Mouse (Mus musculus) liver, embryonic 14.5 days (tissue): ENCODE measurements around the gene Car5b. TPM values are rescaled to one million over a fixed set of nuclear protein-coding genes. Genes with fewer than 3 reads are reported as not detected.

Experiments
- ATAC-seq: fragments of 200-750 bp; cut with Nextera tagmentation; 2 replicates; pipeline ENCODE4 v1.8.0; 2017; ENCODE audit warnings: moderate number of reproducible peaks, mild to moderate bottlenecking, moderate library complexity; ENCODE audit not compliant: insufficient read depth
- DNase-seq, 3 experiments: peaks; one replicate each; pipeline ENCODE4 v3.0.0-alpha.2; 2012 to 2013; ENCODE audit warnings: low read depth in 3 of 3, low spot score in 3 of 3
- H3K27ac ChIP-seq: fragments of 300-500 bp; sonication (generic); 2 replicates; pipeline ENCODE4 v1.5.1; 2014; ENCODE audit warnings: moderate library complexity, mild to moderate bottlenecking, control low read depth, inconsistent platforms
- H3K27me3 ChIP-seq: fragments of 300-500 bp; sonication (generic); 2 replicates; pipeline ENCODE4 v1.6.1; 2014; ENCODE audit warnings: mild to moderate bottlenecking, low read length, moderate library complexity; ENCODE audit not compliant: control insufficient read depth, insufficient read depth
- H3K36me3 ChIP-seq: fragments of 300-500 bp; sonication (generic); replicated peaks from 2 replicates; pipeline ENCODE4 v1.6.1; 2014; ENCODE audit warnings: low read depth; ENCODE audit not compliant: control insufficient read depth, insufficient read depth
- H3K4me1 ChIP-seq, 2 experiments: fragments of 200-500 bp in 1 of 2; fragments of 300-500 bp in 1 of 2; sonication (generic) in 1 of 2; replicated peaks; 2 replicates each; pipeline ENCODE4 v1.6.1; 2012 to 2014; ENCODE audit warnings: antibody characterized with exemption in 1 of 2, inconsistent platforms in 1 of 2, low read length in 1 of 2; ENCODE audit not compliant: control insufficient read depth in 2 of 2, insufficient read depth in 2 of 2
- H3K4me2 ChIP-seq: fragments of 300-500 bp; sonication (generic); 2 replicates; pipeline ENCODE4 v1.6.1; 2014; ENCODE audit warnings: low read depth, mild to moderate bottlenecking, control low read depth, moderate library complexity
- H3K4me3 ChIP-seq, 2 experiments: fragments of 200-500 bp in 1 of 2; fragments of 300-500 bp in 1 of 2; sonication (generic) in 1 of 2; 2 replicates each; pipeline ENCODE4 v1.5.1; 2012 to 2014; ENCODE audit warnings: low read depth in 2 of 2, low read length in 2 of 2, mild to moderate bottlenecking in 2 of 2, control low read depth in 1 of 2, inconsistent platforms in 1 of 2, moderate library complexity in 1 of 2; ENCODE audit not compliant: insufficient read depth in 1 of 2
- H3K9ac ChIP-seq: fragments of 300-500 bp; sonication (generic); replicated peaks from 2 replicates; pipeline ENCODE4 v1.6.1; 2014; ENCODE audit warnings: mild to moderate bottlenecking, control low read depth, moderate library complexity
- H3K9me3 ChIP-seq: fragments of 300-500 bp; sonication (generic); 2 replicates; pipeline ENCODE4 v1.6.1; 2016; ENCODE audit warnings: low read length, mixed read lengths; ENCODE audit not compliant: control insufficient read depth
- CTCF ChIP-seq: IDR thresholded peaks from 2 replicates; pipeline ENCODE4 v1.5.1; 2016; ENCODE audit warnings: antibody characterized with exemption, low read depth, control low read depth
- EP300 ChIP-seq: IDR thresholded peaks from 2 replicates; pipeline ENCODE4 v1.6.1; 2016; ENCODE audit warnings: antibody characterized with exemption, low read depth
- WGBS: fragments of 180-500 bp; shearing (Covaris S2); extraction: QIAGEN DNeasy Blood & Tissue Kit; methylation state at CpG from one replicate; pipeline ENCODE4 v1.1.7; 2014; ENCODE audit not compliant: insufficient replicate concordance; 5-methylcytosine and 5-hydroxymethylcytosine counted together
- polyA plus RNA-seq, 2 experiments: library from polyadenylated mRNA; depleted of rRNA in 1 of 2; stranded (reverse) in 1 of 2; unstranded in 1 of 2; fragments of >200 nt; fragmentation: Nextera tagmentation in 1 of 2; extraction: Ambion mirVana in 1 of 2; gene quantifications; 2 replicates each; pipeline versions ENCODE4 v1.2.1 to v1.2.3; 2012 to 2014

Car5b gene
- polyA plus RNA-seq, 2 experiments: 0.05 to 0.09 TPM

- ATAC-seq (no peak), DNase-seq (no peak)
- H3K36me3 ChIP-seq: no peaks in the 10 kb centered on the region
- H3K4me1 ChIP-seq: no peaks in the 10 kb centered on the region
- H3K9me3 ChIP-seq: no peaks in the 10 kb centered on the region
- WGBS: 36% methylated on average over 4 of the region's 4 CpGs
- no peak for TF ChIP-seq EP300
- no peak; the same call in 1 of the 2 replicates for TF ChIP-seq CTCF
- no peaks in the 10 kb centered on the region for H3K27me3 ChIP-seq
- H3K4me3 ChIP-seq: no peak overlapping the region
- H3K9ac ChIP-seq: no peak overlapping the region
- no peak overlapping the region for H3K4me2 ChIP-seq
- H3K27ac ChIP-seq: no peak overlapping the region
These were observed 46.3 kb downstream of the Car5b start for GRCm38 (mm10) chrX:163981500-163981899.

GRCm38 (mm10) chrX:163981092-163981491 lies 46.7 kb downstream of the Car5b start:
- 76% methylated on average over 1 of the region's 1 CpGs for WGBS
- Histone ChIP-seq H3K27me3 (no peaks in the 10 kb centered on the region), H3K4me1 (no peaks in the 10 kb centered on the region), H3K9ac (no peak overlapping the region), H3K4me3 (no peak overlapping the region), H3K4me2 (no peak overlapping the region), H3K36me3 (no peaks in the 10 kb centered on the region), H3K9me3 (no peaks in the 10 kb centered on the region), H3K27ac (no peak overlapping the region)
- no peak for DNase-seq
- TF ChIP-seq CTCF (no peak), EP300 (no peak)
- ATAC-seq: no peak

- TF ChIP-seq EP300 (no peak), CTCF (no peak)
- Histone ChIP-seq H3K27ac (peak within 1 kb of the TSS; percentile 92), H3K4me2 (peak within 1 kb of the TSS; percentile 80), H3K36me3 (peaks cover 20% of the 10 kb centered on the region), H3K27me3 (no peaks in the 10 kb centered on the region), H3K9me3 (no peaks in the 10 kb centered on the region), H3K9ac (peak within 1 kb of the TSS; percentile 91), H3K4me1 (0 out of 4 replicates have a peak, but pooled peaks cover 0 to 2% of the 10 kb centered on the region in 2 experiments), H3K4me3 (peak within 1 kb of the TSS; percentile 83 to 92)
- WGBS: 11% methylated on average over 28 of the region's 29 CpGs
- DNase-seq: peak; percentile 77 to 82 (median 82)
- ATAC-seq: peak; percentile 87
These were observed 69.3 kb downstream of the Car5b start, which contains the start of gene Zrsr2 for GRCm38 (mm10) chrX:163958467-163958875. Zrsr2 (minus strand) TSS chrX:163958661.

- DNase-seq (peak; percentile 56 to 62 (median 59)), ATAC-seq (peak; percentile 93)
- Histone ChIP-seq H3K27me3 (no peaks in the 10 kb centered on the region), H3K36me3 (peaks cover 23% of the 10 kb centered on the region), H3K4me2 (peak overlapping the region; percentile 80), H3K4me3 (peak overlapping the region; percentile 83 to 92), H3K4me1 (0 out of 4 replicates have a peak, but pooled peaks cover 0 to 2% of the 10 kb centered on the region in 2 experiments), H3K27ac (peak overlapping the region; percentile 92), H3K9me3 (no peaks in the 10 kb centered on the region), H3K9ac (peak overlapping the region; percentile 91)
- 15% methylated on average over 34 of the region's 67 CpGs for WGBS
- no peak for TF ChIP-seq CTCF
- TF ChIP-seq EP300: no peak
These were observed 69.9 kb downstream of the Car5b start for GRCm38 (mm10) chrX:163957803-163958466.

- Histone ChIP-seq H3K36me3 (peaks cover 23% of the 10 kb centered on the region), H3K9ac (peak overlapping the region; percentile 91), H3K27ac (peak overlapping the region; percentile 92), H3K4me2 (peak overlapping the region; percentile 80), H3K27me3 (no peaks in the 10 kb centered on the region), H3K4me3 (peak overlapping the region; percentile 70 to 83), H3K4me1 (0 out of 4 replicates have a peak, but pooled peaks cover 0 to 2% of the 10 kb centered on the region in 2 experiments), H3K9me3 (no peaks in the 10 kb centered on the region)
- peak; percentile 9; the same call in 1 of the 2 replicates for ATAC-seq
- TF ChIP-seq EP300 (no peak), CTCF (no peak)
- 20% methylated on average over 12 of the region's 12 CpGs for WGBS
- no peak for DNase-seq
These were observed 70.4 kb downstream of the Car5b start for GRCm38 (mm10) chrX:163957381-163957780.
